Mouse (Mus musculus) layer of hippocampus, adult 9-11 months (tissue): ENCODE measurements around the gene Ptpdc1.

Experiments
- DNase-seq: peaks from one replicate; pipeline ENCODE4 v3.0.0; 2022

The Ptpdc1 gene

DNA sequence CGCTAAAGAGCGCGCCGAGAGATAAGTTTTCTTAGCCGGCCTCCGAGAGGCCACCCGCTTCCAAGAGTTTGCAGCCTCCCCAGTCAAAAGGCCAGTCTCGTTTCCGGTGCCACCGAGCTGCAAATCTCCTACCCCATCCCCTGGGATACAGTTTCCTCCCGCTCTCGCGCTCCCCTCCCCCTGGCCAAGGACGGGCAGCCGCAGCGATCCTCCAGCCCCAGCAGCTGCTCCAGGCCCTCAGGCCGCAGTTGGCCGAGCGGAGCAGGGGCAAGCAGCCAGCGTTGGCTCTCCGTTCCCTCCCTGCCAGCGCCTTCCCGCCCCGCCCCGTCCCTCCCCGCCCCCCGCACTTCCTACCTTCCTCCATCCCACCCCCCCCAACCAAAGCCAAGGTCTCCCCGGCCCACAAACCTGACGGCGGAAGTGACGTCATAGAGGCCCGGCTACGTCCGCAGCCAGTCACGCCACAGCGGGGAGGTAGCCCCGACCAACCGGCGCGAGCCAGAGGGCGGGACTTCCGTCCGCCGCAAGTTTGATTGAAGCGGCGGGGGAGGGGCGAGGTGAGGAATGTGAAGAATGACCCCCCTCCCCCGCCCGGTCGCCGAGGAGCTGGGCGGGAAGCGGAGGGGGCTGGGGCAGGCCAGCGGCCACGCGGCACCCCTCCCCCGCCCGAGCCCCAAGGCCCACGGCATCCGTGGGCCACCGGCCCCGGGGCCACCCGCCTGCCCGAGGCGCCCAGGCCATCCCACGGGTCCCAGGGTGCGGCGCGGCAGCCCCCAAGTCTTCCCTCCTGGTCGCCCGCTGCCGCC is 79.8 kb downstream of the Ptpdc1 start:
- peak; percentile 97 for DNase-seq

DNA sequence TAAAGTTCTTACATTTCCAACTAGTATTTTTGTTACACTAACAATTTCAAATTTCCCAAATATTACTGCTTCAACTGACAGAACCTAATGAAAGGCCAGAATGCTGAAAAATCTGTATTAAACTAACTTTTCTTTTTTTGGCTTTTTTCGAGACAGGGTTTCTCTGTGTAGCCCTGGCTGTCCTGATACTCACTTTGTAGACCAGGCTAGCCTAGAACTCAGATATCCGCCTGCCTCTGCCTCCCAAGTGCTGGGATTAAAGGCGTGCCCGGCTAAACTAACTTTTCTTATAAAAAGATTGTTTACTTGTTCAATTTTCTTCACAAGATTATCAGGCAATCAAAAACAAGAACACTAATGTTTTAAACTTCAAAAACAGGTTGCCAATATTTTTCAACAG is 80.6 kb downstream of the Ptpdc1 start:
- DNase-seq: no peak

DNA sequence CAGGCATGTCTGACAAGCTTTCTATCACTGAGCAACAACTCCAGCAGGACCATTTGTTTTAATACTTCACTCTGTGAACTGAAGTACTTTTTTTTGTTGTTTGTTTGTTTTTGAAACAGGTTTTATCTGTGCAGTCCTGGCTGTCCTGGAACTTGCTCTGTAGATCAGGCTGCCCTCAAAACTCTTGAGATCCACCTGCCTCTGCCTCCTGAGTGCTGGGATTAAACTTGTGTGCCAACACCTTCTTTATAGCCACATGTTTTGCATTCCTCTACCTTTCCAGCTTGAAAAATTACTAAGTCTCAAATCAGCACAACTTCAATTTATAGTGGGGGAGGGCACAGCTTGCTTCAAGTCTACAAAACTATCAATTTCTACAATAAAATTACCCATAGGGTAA is 81.1 kb downstream of the Ptpdc1 start:
- no peak for DNase-seq

DNA sequence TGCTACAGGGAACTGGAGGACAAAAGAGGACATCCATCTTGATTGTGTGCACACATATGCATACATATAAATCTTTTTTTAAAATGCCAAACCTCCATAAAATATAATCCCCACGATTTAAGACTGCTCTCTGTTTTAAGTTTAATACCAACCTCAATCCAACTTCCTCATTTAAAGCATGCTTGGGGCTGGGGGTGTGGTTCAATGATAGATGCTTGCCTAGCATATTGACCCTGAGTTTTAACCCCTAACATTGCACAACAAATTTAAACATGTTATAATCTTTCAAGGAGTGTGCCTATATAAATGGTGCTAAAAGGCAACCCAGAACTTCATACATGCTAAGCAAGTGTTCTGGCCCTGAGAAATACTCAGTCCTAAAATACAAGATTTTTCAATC is 85.0 kb downstream of the Ptpdc1 start:
- no peak for DNase-seq

DNA sequence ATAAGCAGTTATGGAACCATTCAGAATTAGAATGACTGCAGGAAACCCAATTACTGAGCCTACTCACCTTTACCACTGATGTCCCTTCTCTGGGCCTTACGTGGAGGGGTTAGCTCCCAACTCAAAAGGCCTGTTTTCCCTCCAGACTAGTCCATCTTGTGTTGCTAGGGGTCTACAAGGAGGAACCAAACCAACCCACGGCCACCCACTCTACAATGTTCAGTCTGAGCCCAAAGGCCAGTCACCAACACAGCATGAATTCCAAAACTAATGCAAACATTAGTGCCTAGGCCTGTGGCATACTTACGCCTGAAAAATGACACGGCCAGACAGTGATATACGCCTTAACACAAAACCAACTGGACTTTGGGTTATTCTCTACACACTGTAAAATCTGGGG is 92.0 kb downstream of the Ptpdc1 start:
- no peak for DNase-seq

DNA sequence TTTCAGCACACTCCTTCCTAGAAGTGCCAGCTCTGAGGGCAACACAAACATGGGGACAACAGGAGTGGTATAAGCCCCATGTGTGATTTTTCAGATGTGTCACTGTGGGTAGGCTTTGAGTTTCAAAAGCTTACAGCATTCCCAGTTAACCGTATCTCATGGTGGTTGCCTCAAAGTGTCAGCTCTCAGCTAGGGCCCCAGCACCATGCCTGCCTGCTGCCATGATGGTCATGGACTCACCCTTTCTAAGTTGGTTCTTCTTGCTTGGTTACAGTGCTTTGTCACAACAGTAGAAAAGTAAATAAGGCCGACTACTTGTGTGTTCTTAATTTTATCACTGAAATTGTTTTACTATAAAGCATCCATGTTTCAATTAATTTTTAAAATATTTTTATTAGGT is 94.0 kb downstream of the Ptpdc1 start:
- DNase-seq: no peak

DNA sequence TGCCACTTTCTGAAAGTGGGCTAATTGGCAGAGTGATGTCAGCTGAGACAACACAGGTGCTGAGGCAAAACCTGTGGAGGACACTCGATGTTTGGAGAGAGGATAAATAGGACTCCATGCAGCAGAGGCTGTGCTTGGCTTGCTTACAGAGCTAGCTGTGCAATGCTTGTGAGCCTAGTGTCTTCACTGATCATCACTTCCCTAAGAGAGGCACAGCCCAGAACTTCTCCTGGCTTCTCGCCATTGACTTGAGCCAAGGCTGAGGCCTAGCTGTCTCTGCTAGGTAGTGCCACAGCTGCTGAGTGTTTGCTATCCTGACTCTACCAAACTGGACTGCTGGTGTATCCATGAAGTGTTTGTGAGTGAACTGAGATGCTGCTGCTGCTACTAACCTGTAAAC is 94.8 kb downstream of the Ptpdc1 start:
- DNase-seq: no peak

DNA sequence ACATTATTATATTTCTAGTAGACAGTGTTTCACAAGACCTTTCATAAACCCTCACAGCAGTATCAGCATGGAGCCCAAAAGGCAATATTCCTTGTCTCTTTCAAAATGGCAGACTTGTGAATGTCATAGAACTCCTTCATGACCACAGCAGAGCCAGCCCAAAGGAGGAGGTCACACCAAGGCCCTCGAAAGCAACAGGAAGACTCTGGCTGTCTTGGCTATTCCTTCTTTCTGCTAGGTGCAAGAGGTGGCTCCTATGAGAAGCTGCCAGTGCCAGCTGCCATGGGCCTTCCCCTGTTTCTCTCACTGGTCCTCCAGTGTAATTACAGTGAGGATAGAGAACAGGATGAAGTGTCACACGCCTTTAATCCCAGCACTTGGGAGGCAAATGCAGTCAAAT is 96.4 kb downstream of the Ptpdc1 start:
- no peak for DNase-seq

DNA sequence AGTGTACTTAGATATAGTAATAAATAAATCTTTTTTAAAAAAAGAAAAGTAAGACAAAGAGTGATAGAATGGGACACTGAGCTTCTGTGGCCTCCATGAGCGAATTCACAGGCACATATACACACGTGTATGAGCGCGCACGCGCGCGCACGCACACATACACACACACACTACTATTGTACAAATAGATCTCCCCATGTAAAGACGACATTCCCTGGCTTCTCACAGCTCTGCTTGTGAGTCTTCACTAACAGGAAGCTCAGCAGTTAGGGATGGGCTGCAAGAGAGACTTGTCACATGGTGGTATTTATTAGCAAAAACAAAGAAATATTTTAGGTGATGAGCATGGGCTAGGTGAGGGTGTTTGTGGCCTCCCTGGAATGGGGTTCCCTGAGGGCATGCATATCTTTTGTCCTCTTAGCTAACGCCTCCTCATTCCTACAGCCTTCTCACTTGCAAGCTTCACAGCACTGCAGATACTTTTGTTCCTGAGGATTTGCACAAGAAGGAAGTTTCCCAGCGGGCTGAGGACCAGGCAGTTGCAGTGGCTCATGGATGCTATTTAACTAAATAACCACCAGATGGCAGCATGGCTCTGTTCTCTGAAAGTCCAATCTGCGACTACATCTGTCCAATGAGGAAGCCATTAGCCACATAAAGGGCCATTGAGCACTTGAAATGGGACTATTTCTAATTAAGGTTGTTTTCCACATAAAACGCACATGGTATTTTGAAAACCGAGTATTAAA is 97.2 kb downstream of the Ptpdc1 start:
- peak; percentile 66 for DNase-seq
